Mouse (Mus musculus): ENCODE data around the gene Atg16l2.

GRCm38 (mm10) chr7:101284504-101284903 lies 17.5 kb downstream of the Atg16l2 start:
- TF ChIP-seq CTCF (IDR thresholded peaks at IDR 0.05; ENCODE audit: extremely low read depth, insufficient read length, insufficient replicate concordance, low read depth, low read length): no peak
- no peak for TF ChIP-seq POLR2A (IDR thresholded peaks at IDR 0.05; ENCODE audit: low read depth, low read length)
